Mouse (Mus musculus) splenic B cell, adult 2 months (primary cell): ENCODE measurements around the gene Pip5k1c.

Source experiments
- DNase-seq: peaks from one replicate; pipeline ENCODE4 v3.0.0-alpha.2; 2011; ENCODE audit warnings: low read depth, low spot score
- H3K27me3 ChIP-seq: 2 replicates; pipeline ENCODE4 v1.6.1; 2012; ENCODE audit warnings: mild to moderate bottlenecking, low read length, moderate library complexity, mixed read lengths; ENCODE audit not compliant: control insufficient read depth, poor library complexity, insufficient read depth, severe bottlenecking
- H3K36me3 ChIP-seq: 2 replicates; pipeline ENCODE4 v1.6.1; 2012; ENCODE audit warnings: mild to moderate bottlenecking, low read length, moderate library complexity, mixed read lengths; ENCODE audit not compliant: control insufficient read depth, poor library complexity, insufficient read depth, severe bottlenecking

Gene Pip5k1c

GRCm38 (mm10) chr10:81334324-81334723 is 41.6 kb downstream of the Pip5k1c start:
- H3K27me3 ChIP-seq: no peaks in the 10 kb centered on the region
- H3K36me3 ChIP-seq: no peaks in the 10 kb centered on the region
- DNase-seq: no peak

GRCm38 (mm10) chr10:81335393-81336340 is 42.9 kb downstream of the Pip5k1c start:
- Histone ChIP-seq H3K27me3 (no peaks in the 10 kb centered on the region), H3K36me3 (no peaks in the 10 kb centered on the region)
- no peak for DNase-seq

- H3K27me3 ChIP-seq: no peaks in the 10 kb centered on the region
- H3K36me3 ChIP-seq: no peaks in the 10 kb centered on the region
- no peak for DNase-seq
Observed at GRCm38 (mm10) chr10:81336558-81336957, 43.8 kb downstream of the Pip5k1c start.

GRCm38 (mm10) chr10:81340551-81341332 is 48.0 kb downstream of the Pip5k1c start:
- DNase-seq: no peak
- Histone ChIP-seq H3K27me3 (no peaks in the 10 kb centered on the region), H3K36me3 (no peaks in the 10 kb centered on the region)

GRCm38 (mm10) chr10:81341333-81341949 is 48.7 kb downstream of the Pip5k1c start:
- peak; percentile 78 for DNase-seq
- Histone ChIP-seq H3K36me3 (no peaks in the 10 kb centered on the region), H3K27me3 (no peaks in the 10 kb centered on the region)

- Histone ChIP-seq H3K36me3 (no peaks in the 10 kb centered on the region; the same call in 1 of the 2 replicates), H3K27me3 (no peaks in the 10 kb centered on the region)
- peak; percentile 50 for DNase-seq
Observed at GRCm38 (mm10) chr10:81342686-81343505, 50.1 kb downstream of the Pip5k1c start, which contains the start of gene Gipc3. Gene Gipc3 (minus strand): TSS chr10:81343266.

GRCm38 (mm10) chr10:81344421-81345161 is 51.8 kb downstream of the Pip5k1c start:
- H3K27me3 ChIP-seq: no peaks in the 10 kb centered on the region
- peak; percentile 79 for DNase-seq
- no peaks in the 10 kb centered on the region; the same call in 1 of the 2 replicates for H3K36me3 ChIP-seq

- Histone ChIP-seq H3K36me3 (no peaks in the 10 kb centered on the region; the same call in 1 of the 2 replicates), H3K27me3 (no peaks in the 10 kb centered on the region)
- DNase-seq: peak; percentile 54
Observed at GRCm38 (mm10) chr10:81345162-81345534, 52.4 kb downstream of the Pip5k1c start.

GRCm38 (mm10) chr10:81346453-81347067 is 53.8 kb downstream of the Pip5k1c start:
- no peaks in the 10 kb centered on the region for H3K27me3 ChIP-seq
- DNase-seq: peak; percentile 80
- H3K36me3 ChIP-seq: no peaks in the 10 kb centered on the region; the same call in 1 of the 2 replicates

GRCm38 (mm10) chr10:81349146-81349545 is 56.4 kb downstream of the Pip5k1c start:
- DNase-seq: peak; percentile 38
- H3K27me3 ChIP-seq: no peaks in the 10 kb centered on the region

GRCm38 (mm10) chr10:81349961-81350350 is 57.2 kb downstream of the Pip5k1c start:
- no peak for DNase-seq
- Histone ChIP-seq H3K36me3 (no peaks in the 10 kb centered on the region; the same call in 1 of the 2 replicates), H3K27me3 (no peaks in the 10 kb centered on the region)

More at GRCm38 (mm10) chr10:81349146-81349545, 56.4 kb downstream of the Pip5k1c start:
- no peaks in the 10 kb centered on the region; the same call in 1 of the 2 replicates for H3K36me3 ChIP-seq

GRCm38 (mm10) chr10:81350351-81351063 is 57.7 kb downstream of the Pip5k1c start, which contains the start of gene Hmg20b:
Gene Hmg20b (minus strand): TSS chr10:81350480.
- DNase-seq: peak; percentile 99

More at GRCm38 (mm10) chr10:81350351-81351063, 57.7 kb downstream of the Pip5k1c start, which contains the start of gene Hmg20b:
- Histone ChIP-seq H3K27me3 (no peaks in the 10 kb centered on the region), H3K36me3 (no peaks in the 10 kb centered on the region; the same call in 1 of the 2 replicates)
